Mouse (Mus musculus) layer of hippocampus, adult 9-11 months (tissue): ENCODE measurements around the gene 2310022A10Rik.

Experiments used
- DNase-seq: peaks from one replicate; pipeline ENCODE4 v3.0.0; 2022

The 2310022A10Rik gene

GRCm38 (mm10) chr7:27541431-27541830 lies 11.6 kb upstream of the 2310022A10Rik start:
- peak; percentile 94 for DNase-seq

DNA sequence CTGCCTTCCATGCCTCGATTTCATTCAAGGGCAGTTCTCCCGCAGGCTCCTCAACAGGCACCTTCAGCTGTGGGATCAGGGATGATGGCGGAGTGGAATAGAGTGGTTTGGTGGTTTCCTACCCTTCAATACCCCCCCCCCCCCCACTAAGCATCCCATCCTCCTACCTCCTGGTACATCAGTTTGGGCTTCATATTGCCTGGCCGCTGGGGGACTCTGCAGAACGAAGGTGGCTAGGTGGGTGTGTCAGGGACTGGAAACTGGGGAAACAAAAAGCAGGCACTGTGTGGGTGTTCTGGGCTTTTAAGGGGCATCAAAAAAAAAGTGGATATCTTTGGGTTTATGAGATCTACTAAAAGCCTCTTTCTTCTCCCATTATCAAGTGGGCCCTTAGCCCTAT lies 11.1 kb upstream of the 2310022A10Rik start:
- DNase-seq = no peak

- DNase-seq = peak; percentile 93
Observed at GRCm38 (mm10) chr7:27542392-27543033, 10.5 kb upstream of the 2310022A10Rik start.

DNA sequence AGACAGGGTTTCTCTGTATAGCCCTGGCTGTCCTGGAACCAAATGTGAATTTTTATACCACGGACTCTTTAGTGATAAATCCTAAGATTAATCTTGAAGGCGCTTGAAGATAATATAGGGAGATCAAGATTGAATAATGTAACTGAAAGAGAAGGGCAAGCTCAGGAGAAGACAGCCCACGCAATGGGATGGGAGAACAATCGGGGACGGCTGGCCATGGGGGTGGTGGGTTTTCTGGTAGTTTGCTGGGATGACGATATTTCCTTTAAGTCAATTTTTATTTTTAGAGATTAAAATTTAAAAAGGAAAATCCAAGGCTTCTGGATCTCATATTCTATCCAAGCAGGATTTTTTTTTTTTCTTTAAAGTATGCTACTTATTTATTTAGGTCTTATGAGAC lies 10.0 kb upstream of the 2310022A10Rik start:
- no peak for DNase-seq

DNA sequence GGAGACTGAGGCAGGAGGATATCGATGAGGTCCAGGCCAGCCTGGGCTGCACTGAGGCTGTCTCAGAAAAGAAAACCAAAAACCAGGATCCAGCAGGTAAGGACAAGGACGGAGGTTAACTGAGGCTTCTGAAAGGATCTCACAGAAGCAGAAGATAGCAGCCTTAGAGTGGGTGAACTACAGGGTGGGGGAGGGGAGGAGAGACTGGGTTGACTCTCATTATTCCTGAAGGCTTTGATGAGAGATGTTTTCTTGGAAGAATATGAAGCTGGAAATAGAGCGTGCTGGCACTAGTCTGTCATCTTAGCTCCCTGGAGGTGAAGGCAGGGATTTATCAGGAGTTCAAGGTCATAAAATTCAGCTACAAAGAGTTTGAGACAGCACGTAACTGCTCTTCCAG lies 9.2 kb upstream of the 2310022A10Rik start:
- DNase-seq = no peak

GRCm38 (mm10) chr7:27544675-27545370 lies 8.2 kb upstream of the 2310022A10Rik start:
- no peak for DNase-seq

DNA sequence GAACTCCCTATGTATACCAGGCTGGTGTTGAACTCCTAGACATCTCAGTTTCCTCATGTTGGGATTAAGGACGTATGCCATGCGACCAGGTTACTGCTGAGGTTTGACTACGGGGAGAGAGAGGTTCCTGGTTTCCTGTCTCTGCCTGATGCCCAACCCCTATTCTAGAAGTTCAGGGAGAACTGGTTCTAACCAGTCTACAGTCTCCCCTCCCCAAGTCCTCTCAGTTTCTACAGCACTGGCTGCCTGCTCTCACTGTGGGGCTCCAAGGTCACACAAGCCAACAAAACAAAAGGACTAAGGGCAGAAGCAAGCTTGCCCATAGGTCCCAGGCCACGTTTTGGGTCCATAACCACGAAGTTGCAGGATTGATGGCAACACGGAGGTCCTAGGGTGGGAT lies 3.4 kb upstream of the 2310022A10Rik start:
- no peak for DNase-seq

GRCm38 (mm10) chr7:27552070-27552469 lies 963 bp upstream of the 2310022A10Rik start:
- DNase-seq = no peak

DNA sequence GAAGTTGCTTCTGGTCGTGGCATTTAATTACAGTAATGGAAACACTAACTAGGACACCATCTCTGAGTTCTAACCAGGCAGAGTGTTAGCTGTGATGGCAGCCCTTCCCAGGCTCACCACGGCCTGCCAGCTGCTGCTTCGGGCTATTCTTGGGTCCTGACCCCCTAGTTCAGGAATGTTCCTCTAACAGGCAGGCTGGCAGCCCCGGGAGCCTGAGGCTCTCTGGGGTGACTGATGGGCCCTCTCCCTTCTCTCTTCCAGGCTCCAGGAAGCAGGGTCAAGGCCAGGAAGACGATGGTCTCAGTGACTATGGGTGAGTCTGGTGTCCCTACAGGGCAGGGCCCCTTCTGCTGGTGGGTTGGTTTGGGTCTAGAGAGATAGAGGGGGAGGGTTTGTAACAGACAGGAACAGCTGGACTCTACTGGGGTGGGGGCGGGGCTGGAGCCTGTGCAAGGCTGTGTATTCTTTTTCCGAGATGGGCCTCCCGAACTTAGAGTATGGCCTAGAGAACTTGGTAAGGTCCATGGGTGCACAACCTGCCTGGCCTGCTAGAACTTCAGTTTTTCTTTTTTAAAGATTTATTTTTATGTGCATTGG lies 7.4 kb downstream of the 2310022A10Rik start:
- no peak for DNase-seq

- no peak for DNase-seq
Observed at GRCm38 (mm10) chr7:27560978-27561377, 7.9 kb downstream of the 2310022A10Rik start.

DNA sequence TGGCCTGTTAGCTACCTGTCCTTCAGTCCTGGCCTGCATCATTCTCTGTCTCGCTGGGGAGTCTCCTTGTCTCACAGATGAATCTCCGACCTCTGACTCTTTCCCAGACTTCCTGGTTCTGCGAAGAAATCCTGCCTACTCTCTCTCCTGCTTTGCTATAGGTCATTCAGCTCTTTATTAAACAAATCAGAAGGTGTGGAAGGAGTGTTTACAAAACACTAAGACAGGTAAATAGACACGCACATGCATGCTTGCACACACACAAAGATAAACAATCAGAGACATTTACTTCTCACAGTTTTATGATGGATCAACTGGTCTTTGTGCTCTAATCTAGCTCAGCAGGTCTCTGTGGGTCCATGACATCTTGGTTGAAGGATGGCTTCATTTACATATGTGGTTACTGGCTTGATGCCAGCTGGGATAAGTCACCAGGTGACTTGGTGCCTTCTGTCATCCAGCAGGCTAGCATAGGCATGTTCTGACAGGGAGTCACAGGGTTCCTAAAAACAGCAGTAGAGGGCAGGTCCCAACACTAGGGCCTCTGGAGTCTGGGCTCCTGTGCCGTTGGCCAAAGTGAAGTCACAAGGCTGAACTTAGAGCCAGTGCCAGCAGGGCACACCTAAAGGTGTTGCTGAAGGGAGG lies 16.7 kb downstream of the 2310022A10Rik start:
- DNase-seq = no peak

GRCm38 (mm10) chr7:27572133-27572532 lies 19.1 kb downstream of the 2310022A10Rik start:
- DNase-seq = no peak

DNA sequence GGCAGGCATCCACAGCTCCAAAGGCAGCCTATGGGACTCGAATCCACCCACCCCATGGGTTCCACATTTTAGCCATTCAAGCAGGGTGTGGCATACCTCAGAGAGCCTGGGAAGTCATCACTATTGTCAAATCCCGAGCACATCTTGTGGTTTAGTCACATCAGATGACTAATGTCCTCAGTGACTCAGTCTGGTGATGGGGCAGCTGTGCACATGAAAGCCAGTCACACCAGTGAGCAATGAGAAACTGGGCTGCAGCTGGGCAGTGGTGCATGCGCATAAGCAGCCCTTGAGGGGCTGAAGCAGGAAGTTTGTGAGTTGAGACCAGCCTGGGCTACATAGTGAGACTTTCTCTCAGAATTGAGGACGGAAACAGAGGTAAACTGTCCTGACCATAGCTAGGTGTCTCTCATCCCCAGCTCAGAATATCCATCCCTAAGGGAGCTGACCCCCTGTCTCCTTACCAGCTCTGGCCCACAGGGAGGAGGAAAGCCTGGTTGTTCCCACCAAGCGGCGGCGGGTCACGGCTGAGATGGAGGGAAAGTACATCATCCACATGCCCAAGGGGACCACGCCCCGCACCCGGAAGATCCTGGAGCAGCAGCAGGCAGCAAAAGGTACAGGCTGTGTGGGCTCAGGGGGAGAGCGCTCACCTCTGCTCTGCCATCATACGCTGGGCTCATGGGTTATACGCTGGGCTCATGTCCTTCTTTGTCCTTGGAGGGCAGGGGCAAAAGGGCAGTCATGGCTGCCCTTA lies 21.3 kb downstream of the 2310022A10Rik start:
- no peak for DNase-seq

GRCm38 (mm10) chr7:27576914-27577313 lies 23.9 kb downstream of the 2310022A10Rik start:
- DNase-seq = no peak

- DNase-seq = no peak
Observed at GRCm38 (mm10) chr7:27577589-27577988, 24.6 kb downstream of the 2310022A10Rik start.

DNA sequence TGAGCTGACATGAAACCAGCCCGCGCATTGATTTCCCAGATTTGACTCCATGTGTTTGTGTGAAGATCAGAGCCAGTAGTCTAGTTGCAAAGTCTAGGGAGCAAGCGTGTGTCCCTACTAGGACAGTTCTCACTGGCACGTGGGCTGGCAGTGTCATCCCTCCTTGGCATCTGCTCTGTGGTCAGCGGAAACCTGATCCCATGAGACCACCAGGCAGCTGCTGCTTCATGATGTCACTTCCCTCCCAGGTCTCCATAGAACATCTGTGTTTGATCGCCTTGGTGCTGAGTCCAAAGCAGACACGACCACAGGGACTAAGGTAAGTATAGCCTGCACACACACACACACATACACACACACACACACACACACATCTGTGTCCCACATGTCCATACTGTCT lies 25.4 kb downstream of the 2310022A10Rik start:
- DNase-seq = no peak

- DNase-seq = no peak
Observed at GRCm38 (mm10) chr7:27580380-27581174, 27.5 kb downstream of the 2310022A10Rik start.

- no peak for DNase-seq
Observed at GRCm38 (mm10) chr7:27586861-27587260, 33.8 kb downstream of the 2310022A10Rik start.

DNA sequence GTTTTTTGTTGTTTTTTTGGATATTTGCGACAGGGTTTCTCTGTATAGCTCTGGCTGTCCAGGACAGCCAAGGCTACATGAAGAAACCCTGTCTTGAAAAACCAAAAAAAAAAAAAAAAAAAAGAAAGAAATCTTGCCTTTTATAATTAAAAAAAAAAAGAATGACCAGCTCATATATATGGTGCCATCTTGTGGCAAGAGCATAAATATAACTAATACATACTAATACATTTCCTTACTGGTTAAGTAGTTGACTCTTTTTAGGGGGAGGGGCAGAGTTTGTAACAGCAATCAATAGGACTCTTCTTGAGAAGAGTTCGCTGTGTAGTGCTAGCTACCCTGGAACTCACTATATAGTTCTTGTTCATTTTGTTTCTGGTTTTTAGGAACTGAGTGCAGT lies 34.7 kb downstream of the 2310022A10Rik start:
- no peak for DNase-seq

DNA sequence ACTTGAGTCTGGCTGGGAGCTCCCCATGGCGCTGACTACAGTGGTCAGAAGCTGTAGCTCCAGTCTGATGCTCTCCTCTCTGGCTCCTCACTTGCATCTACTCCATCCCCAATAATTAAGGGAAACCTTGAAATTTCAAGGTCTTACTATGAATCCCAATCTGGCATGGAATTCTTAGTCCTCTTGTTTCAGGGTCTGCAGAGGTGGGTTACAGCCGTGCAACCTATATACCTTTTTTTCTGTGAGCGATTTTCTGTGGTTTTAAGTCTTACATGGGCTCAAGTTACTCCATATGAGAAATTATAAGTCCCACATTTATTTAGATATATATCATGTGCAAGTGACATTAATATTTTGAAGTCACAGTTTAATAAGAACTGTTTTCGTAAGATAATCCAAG lies 37.1 kb downstream of the 2310022A10Rik start:
- DNase-seq = no peak

GRCm38 (mm10) chr7:27590566-27591213 lies 37.7 kb downstream of the 2310022A10Rik start:
- no peak for DNase-seq
